Mouse (Mus musculus): ENCODE results near the gene Dlst.

DNA sequence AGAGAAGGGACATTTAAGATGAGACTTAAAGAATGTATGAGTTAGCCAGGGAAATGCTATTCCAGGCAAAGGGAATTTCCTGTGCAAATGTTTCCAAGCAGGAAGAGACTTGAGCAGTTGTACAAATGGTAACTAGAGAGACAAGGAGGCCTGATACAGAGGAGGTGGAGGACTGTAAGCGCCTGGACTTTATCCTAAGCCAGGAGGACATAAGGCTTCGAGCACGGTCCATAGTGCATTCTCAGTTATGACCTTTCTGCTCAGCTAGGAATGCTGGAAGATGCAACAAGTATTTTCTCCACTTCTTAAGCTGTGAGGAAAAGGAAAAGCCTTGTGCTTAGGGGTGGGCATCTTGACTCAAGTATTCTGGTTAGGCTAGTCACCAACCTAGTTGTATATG lies 2.7 kb downstream of the Dlst start:
- no peak for TF ChIP-seq POLR2A (IDR thresholded peaks at IDR 0.05; ENCODE audit: insufficient read depth, low read depth, low read length)
- TF ChIP-seq CTCF (IDR thresholded peaks at IDR 0.05; ENCODE audit: insufficient read depth, low read depth, low read length) = no peak

All from olfactory bulb, adult 2 months (tissue).